Mouse (Mus musculus) layer of hippocampus, adult 9-11 months (tissue): ENCODE measurements around the gene Olfr641.

Experiments
- DNase-seq: peaks from one replicate; pipeline ENCODE4 v3.0.0; 2022

The Olfr641 gene

GRCm38 (mm10) chr7:104035145-104035544 lies at the start of gene Olfr641:
Olfr641 (plus strand) TSS chr7:104035445.
- DNase-seq = no peak

GRCm38 (mm10) chr7:103998446-103998845 lies 36.8 kb upstream of the Olfr641 start, which contains the start of gene Olfr638:
Olfr638 (plus strand) TSS chr7:103998746.
- no peak for DNase-seq

GRCm38 (mm10) chr7:103999124-103999523 lies 36.1 kb upstream of the Olfr641 start:
- no peak for DNase-seq

- no peak for DNase-seq
Observed at GRCm38 (mm10) chr7:104017203-104017602, 18.0 kb upstream of the Olfr641 start, which contains the start of gene Olfr639. Olfr639 (minus strand) TSS chr7:104017303.

GRCm38 (mm10) chr7:104018953-104019352 lies 16.3 kb upstream of the Olfr641 start:
- no peak for DNase-seq

GRCm38 (mm10) chr7:104021651-104022050 lies 13.6 kb upstream of the Olfr641 start:
- DNase-seq = no peak

GRCm38 (mm10) chr7:104025473-104025872 lies 9.8 kb upstream of the Olfr641 start, which contains the start of gene Olfr640:
Olfr640 (minus strand) TSS chr7:104025573.
- no peak for DNase-seq

- no peak for DNase-seq
Observed at GRCm38 (mm10) chr7:104026978-104027377, 8.3 kb upstream of the Olfr641 start.

- DNase-seq = no peak
Observed at GRCm38 (mm10) chr7:104050745-104051144, 15.5 kb downstream of the Olfr641 start.

GRCm38 (mm10) chr7:104052566-104052965 lies 17.3 kb downstream of the Olfr641 start, which contains the start of gene Olfr642:
Olfr642 (minus strand) TSS chr7:104052666.
- no peak for DNase-seq

- no peak for DNase-seq
Observed at GRCm38 (mm10) chr7:104059215-104059614, 24.0 kb downstream of the Olfr641 start.

GRCm38 (mm10) chr7:104061345-104061744 lies 26.1 kb downstream of the Olfr641 start, which contains the start of gene 4930516K23Rik:
4930516K23Rik (minus strand) TSS chr7:104061445.
- DNase-seq = no peak

- DNase-seq = no peak
Observed at GRCm38 (mm10) chr7:104071769-104072168, 36.5 kb downstream of the Olfr641 start, which contains the start of gene Olfr644. Olfr644 (minus strand) TSS chr7:104071869.

GRCm38 (mm10) chr7:104085365-104085764 lies 50.1 kb downstream of the Olfr641 start, which contains the start of gene Olfr645:
Olfr645 (minus strand) TSS chr7:104085465.
- DNase-seq = no peak
